Mouse (Mus musculus): ENCODE data around the gene Wdfy4.

DNA sequence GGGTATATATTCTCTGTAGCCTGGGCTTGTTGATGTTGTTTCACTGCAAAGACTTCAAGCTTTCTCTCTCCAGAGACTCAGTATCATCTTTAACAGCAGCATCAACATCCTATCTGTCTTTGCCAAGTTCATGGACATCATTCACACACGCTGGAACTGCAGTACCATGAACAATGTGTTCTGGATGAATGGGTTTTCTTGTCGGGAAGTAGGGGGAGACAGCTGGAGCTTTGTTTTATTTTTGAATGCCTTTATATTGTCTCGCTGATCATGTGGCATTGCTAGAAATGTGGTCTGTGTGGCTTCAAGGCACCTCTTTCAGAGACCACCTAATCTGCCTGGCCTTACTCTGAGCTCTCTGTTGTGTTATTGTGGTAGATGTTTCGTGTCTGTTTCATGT lies 1.9 kb upstream of the Wdfy4 start:
- no peak for TF ChIP-seq POLR2A (IDR thresholded peaks at IDR 0.05; ENCODE audit: low read depth, low read length)
- no peak for TF ChIP-seq CTCF (IDR thresholded peaks at IDR 0.05; ENCODE audit: borderline replicate concordance, insufficient read depth, low read length)
